In genomic region chr7:133121661-133122378, GRCm38 (mm10) we compare ENCODE assay signal across 8 mouse cellular contexts. TPM values are rescaled to one million over a fixed set of nuclear protein-coding genes. Genes with fewer than 3 reads are reported as not detected.
DNase-seq lines count a peak whose midpoint lies in the region; ATAC-seq lines count a peak whose summit lies in the region.

No protein-coding gene starts in this region.

- H3K4me3 ChIP-seq in embryonic facial prominence, embryonic 11.5 days (ENCODE audit: low read depth, low read length) = peak overlapping the region; percentile 95
- peak overlapping the region; percentile 93 to 96 for H3K4me3 ChIP-seq in heart, embryonic 14.5 days (ENCODE audit: control insufficient read depth in 1 of 2, insufficient read depth in 1 of 2, low read depth in 1 of 2, low read length in 2 of 2)
- H3K4me3 ChIP-seq in megakaryocyte, embryonic 14.5 days (replicated peaks) = peak overlapping the region; percentile 96

- no peaks in the 10 kb centered on the region for H3K27me3 ChIP-seq in embryonic facial prominence, embryonic 11.5 days (ENCODE audit: control insufficient read depth, insufficient read depth, low read length)
- no peaks in the 10 kb centered on the region for H3K27me3 ChIP-seq in heart, embryonic 14.5 days (ENCODE audit: control insufficient read depth, insufficient read depth, low read length)
- H3K27me3 ChIP-seq in megakaryocyte, embryonic 14.5 days (replicated peaks) = peaks cover 2% of the 10 kb centered on the region

- 0 out of 2 replicates have a peak, but pooled peaks cover 3% of the 10 kb centered on the region for H3K4me1 ChIP-seq in embryonic facial prominence, embryonic 11.5 days (ENCODE audit: control insufficient read depth, insufficient read depth, low read length)
- H3K4me1 ChIP-seq in heart, embryonic 14.5 days (ENCODE audit: control insufficient read depth in 2 of 2, insufficient read depth in 2 of 2, low read length in 2 of 2) = peaks cover 18 to 44% of the 10 kb centered on the region in 2 experiments
- H3K4me1 ChIP-seq in megakaryocyte, embryonic 14.5 days = peaks cover 55% of the 10 kb centered on the region

- intact Hi-C loops in left cerebral cortex, postnatal 4 days (cut with DNase I) = no loop called here

- DNase-seq in frontal cortex, postnatal 25 days (ENCODE audit: low spot score in 2 of 2) = no peak
- DNase-seq in adipocyte (ENCODE audit: low spot score) = peak; percentile 24
- DNase-seq in embryonic facial prominence, embryonic 11.5 days (ENCODE audit: low spot score) = peak; percentile 67
- peak; percentile 45 for DNase-seq in left cerebral cortex, postnatal 4 days

- under 1% methylated on average over 49 of the region's 94 CpGs for WGBS in embryonic facial prominence, embryonic 11.5 days
- WGBS in heart, embryonic 14.5 days = under 1% methylated on average over 80 of the region's 94 CpGs

- peak; percentile 41; the same call in 1 of the 2 replicates for ATAC-seq in frontal cortex, adult (ENCODE audit: low TSS enrichment)
- no peak for ATAC-seq in embryonic facial prominence, embryonic 11.5 days (replicated peaks; ENCODE audit: insufficient number of reproducible peaks, low FRiP score, low TSS enrichment, low read depth)
- 0 out of 2 replicates have a peak, but pooled peaks have one; percentile 27 for ATAC-seq in heart, embryonic 14.5 days (ENCODE audit: insufficient number of reproducible peaks, insufficient read depth, low FRiP score, low read depth)
- ATAC-seq in megakaryocyte-erythroid progenitor cell, adult 5-6 weeks (replicated peaks; ENCODE audit: low FRiP score, low TSS enrichment, poor library complexity, severe bottlenecking) = no peak

- H3K9me3 ChIP-seq in embryonic facial prominence, embryonic 11.5 days (replicated peaks; ENCODE audit: control insufficient read depth, low read length) = no peaks in the 10 kb centered on the region
- no peaks in the 10 kb centered on the region for H3K9me3 ChIP-seq in heart, embryonic 14.5 days (ENCODE audit: control insufficient read depth, low read length)
- no peaks in the 10 kb centered on the region for H3K9me3 ChIP-seq in megakaryocyte, embryonic 14.5 days

- peak overlapping the region; percentile 62 for H3K4me2 ChIP-seq in embryonic facial prominence, embryonic 11.5 days (ENCODE audit: low read depth, low read length)
- peak overlapping the region; percentile 95 for H3K4me2 ChIP-seq in heart, embryonic 14.5 days (ENCODE audit: low read length)

- no peaks in the 10 kb centered on the region for H3K36me3 ChIP-seq in embryonic facial prominence, embryonic 11.5 days (replicated peaks; ENCODE audit: control insufficient read depth, insufficient read depth, low read depth, low read length)
- no peaks in the 10 kb centered on the region for H3K36me3 ChIP-seq in heart, embryonic 14.5 days (ENCODE audit: control insufficient read depth, insufficient read depth, low read length)
- no peaks in the 10 kb centered on the region for H3K36me3 ChIP-seq in megakaryocyte, embryonic 14.5 days (replicated peaks; ENCODE audit: low read length)

- peak overlapping the region; percentile 99 for H3K27ac ChIP-seq in embryonic facial prominence, embryonic 11.5 days (replicated peaks; ENCODE audit: low read depth, low read length)
- peak overlapping the region; percentile 96 to 100 for H3K27ac ChIP-seq in heart, embryonic 14.5 days (replicated peaks in 1 of 2; ENCODE audit: control insufficient read depth in 1 of 2, insufficient read depth in 1 of 2, low read depth in 2 of 2, low read length in 2 of 2)

- H3K9ac ChIP-seq in embryonic facial prominence, embryonic 11.5 days (replicated peaks; ENCODE audit: low read length) = peak overlapping the region; percentile 98
- H3K9ac ChIP-seq in heart, embryonic 14.5 days (ENCODE audit: low read length) = peak overlapping the region; percentile 98

RNA-seq across cellular contexts. Expression of gene Fgfr2, which starts 1.3 kb away (rescaled TPM):
- polyA plus RNA-seq in embryonic facial prominence, embryonic 11.5 days (2014; fragmentation: Nextera tagmentation; extraction: Ambion mirVana) = 75.6 and 87.9 TPM in 2 replicates
- polyA plus RNA-seq in heart, embryonic 14.5 days (2014; fragmentation: Nextera tagmentation; extraction: Ambion mirVana) = 20.5 and 22.4 TPM in 2 replicates
- total RNA-seq in left cerebral cortex, postnatal 4 days (2021) = 10 to 100 TPM; 35.8 to 40.8 TPM
- polyA plus RNA-seq in megakaryocyte, embryonic 14.5 days (2012; ENCODE audit: insufficient read depth, low replicate concordance) = 0.45 TPM in 1 of 2 replicates, not detected in the other
- not detected in 2 replicates for total RNA-seq in megakaryocyte-erythroid progenitor cell, adult 5-6 weeks (2014; fragmentation: Nextera tagmentation)
- not detected in 2 replicates for total RNA-seq in megakaryocyte-erythroid progenitor cell, adult 5-6 weeks (2017)

RNA-seq across cellular contexts. Expression of gene Ctbp2, which starts 2.3 kb away (rescaled TPM):
- 129 and 131 TPM in 2 replicates for polyA plus RNA-seq in embryonic facial prominence, embryonic 11.5 days (2014; fragmentation: Nextera tagmentation; extraction: Ambion mirVana)
- polyA plus RNA-seq in heart, embryonic 14.5 days (2014; fragmentation: Nextera tagmentation; extraction: Ambion mirVana) = 52.1 and 54.3 TPM in 2 replicates
- total RNA-seq in left cerebral cortex, postnatal 4 days (2021) = 10 to 100 TPM; 41.0 to 48.8 TPM
- polyA plus RNA-seq in megakaryocyte, embryonic 14.5 days (2012; ENCODE audit: insufficient read depth, low replicate concordance) = 82.6 and 131 TPM in 2 replicates
- 15.2 and 23.9 TPM in 2 replicates for total RNA-seq in megakaryocyte-erythroid progenitor cell, adult 5-6 weeks (2014; fragmentation: Nextera tagmentation)
- 22.0 and 44.7 TPM in 2 replicates for total RNA-seq in megakaryocyte-erythroid progenitor cell, adult 5-6 weeks (2017)

Comparison
In these comparisons a context has a peak if more than half of its experiments do, and no peak if none do; other contexts are left out.
1. ATAC-seq: peak in frontal cortex, adult (single experiment) and heart, embryonic 14.5 days (single experiment); none in embryonic facial prominence, embryonic 11.5 days (single experiment) and megakaryocyte-erythroid progenitor cell, adult 5-6 weeks (single experiment).
2. DNase-seq: peak in adipocyte (single experiment), embryonic facial prominence, embryonic 11.5 days (single experiment) and left cerebral cortex, postnatal 4 days (single experiment); none in frontal cortex, postnatal 25 days (0 of 2).
3. RNA of gene Fgfr2, which starts 1.3 kb away (polyA plus RNA-seq): 75.6 to 87.9 TPM in embryonic facial prominence, embryonic 11.5 days and 20.5 to 22.4 TPM in heart, embryonic 14.5 days; 0.45 TPM in megakaryocyte, embryonic 14.5 days; every median in the first group is over 10 times any median in the second.
4. Peak in every context shown above with its lines, with median percentiles within 50 percentile points of each other: H3K4me3 ChIP-seq.